Mouse (Mus musculus) neutrophil, adult 5-6 weeks (primary cell): ENCODE data around the gene Ccl26. TPM values are rescaled to one million over a fixed set of nuclear protein-coding genes. Genes with fewer than 3 reads are reported as not detected.

ENCODE experiments used
- ATAC-seq: fragments of 151-379, 151-347 bp; 2 replicates; pipeline ENCODE4 v1.8.0; 2017; ENCODE audit warnings: mild to moderate bottlenecking, moderate TSS enrichment; ENCODE audit not compliant: insufficient number of reproducible peaks, poor library complexity, low FRiP score, severe bottlenecking; ENCODE audit errors: extremely low read depth
- total RNA-seq: library from RNA; stranded (forward); fragments of 200-1000 nt; gene quantifications from 2 replicates; pipeline ENCODE4 v1.2.3, GENCODE M21; 2017

Ccl26 gene
- total RNA-seq, 1 experiment from 2014 or later: not detected

GRCm38 (mm10) chr5:135544865-135545797 is 18.2 kb downstream of the Ccl26 start, which contains the start of gene Hip1:
Gene Hip1 (minus strand): TSS chr5:135545120.
- peak; percentile 95 for ATAC-seq

- ATAC-seq: no peak
These were observed 19.3 kb downstream of the Ccl26 start for GRCm38 (mm10) chr5:135544032-135544558.

GRCm38 (mm10) chr5:135537794-135538214 is 25.6 kb downstream of the Ccl26 start:
- peak; percentile 53 for ATAC-seq

GRCm38 (mm10) chr5:135537326-135537725 is 26.0 kb downstream of the Ccl26 start:
- ATAC-seq: peak; percentile 98

- ATAC-seq: no peak
These were observed 27.5 kb downstream of the Ccl26 start for GRCm38 (mm10) chr5:135535867-135536266.

- no peak for ATAC-seq
These were observed 29.9 kb downstream of the Ccl26 start for GRCm38 (mm10) chr5:135533431-135533830.

- no peak for ATAC-seq
These were observed 32.0 kb downstream of the Ccl26 start for GRCm38 (mm10) chr5:135531306-135531845.

- no peak for ATAC-seq
These were observed 33.4 kb downstream of the Ccl26 start for GRCm38 (mm10) chr5:135529964-135530363.

- ATAC-seq: no peak
These were observed 34.1 kb downstream of the Ccl26 start for GRCm38 (mm10) chr5:135529310-135529709.

- ATAC-seq: no peak
These were observed 35.4 kb downstream of the Ccl26 start for GRCm38 (mm10) chr5:135527986-135528385.

- ATAC-seq: no peak
These were observed 38.5 kb downstream of the Ccl26 start for GRCm38 (mm10) chr5:135524660-135525560.

- ATAC-seq: no peak
These were observed 39.3 kb downstream of the Ccl26 start for GRCm38 (mm10) chr5:135524087-135524486.

GRCm38 (mm10) chr5:135522111-135522722 is 41.2 kb downstream of the Ccl26 start:
- ATAC-seq: no peak

- no peak for ATAC-seq
These were observed 46.0 kb downstream of the Ccl26 start for GRCm38 (mm10) chr5:135517348-135517883.

GRCm38 (mm10) chr5:135513131-135513530 is 50.2 kb downstream of the Ccl26 start:
- no peak for ATAC-seq

GRCm38 (mm10) chr5:135511105-135511504 is 52.3 kb downstream of the Ccl26 start:
- ATAC-seq: no peak
